Mouse (Mus musculus) small intestine, adult 2 months (tissue): ENCODE data around the gene Nsun2.

ENCODE experiments used
- CTCF ChIP-seq: fragments of 200-500 bp; IDR thresholded peaks from 2 replicates; pipeline ENCODE4 v1.5.1; 2012; ENCODE audit warnings: low read depth, mild to moderate bottlenecking, control low read depth, inconsistent platforms, low read length, moderate library complexity, mixed read lengths; ENCODE audit not compliant: insufficient replicate concordance, insufficient read length; ENCODE audit errors: extremely low read depth
- POLR2A ChIP-seq: fragments of 200-500 bp; IDR thresholded peaks from 2 replicates; pipeline ENCODE4 v1.6.1; 2012; ENCODE audit warnings: low read depth, mild to moderate bottlenecking, control low read depth, inconsistent platforms, low read length, moderate library complexity

DNA sequence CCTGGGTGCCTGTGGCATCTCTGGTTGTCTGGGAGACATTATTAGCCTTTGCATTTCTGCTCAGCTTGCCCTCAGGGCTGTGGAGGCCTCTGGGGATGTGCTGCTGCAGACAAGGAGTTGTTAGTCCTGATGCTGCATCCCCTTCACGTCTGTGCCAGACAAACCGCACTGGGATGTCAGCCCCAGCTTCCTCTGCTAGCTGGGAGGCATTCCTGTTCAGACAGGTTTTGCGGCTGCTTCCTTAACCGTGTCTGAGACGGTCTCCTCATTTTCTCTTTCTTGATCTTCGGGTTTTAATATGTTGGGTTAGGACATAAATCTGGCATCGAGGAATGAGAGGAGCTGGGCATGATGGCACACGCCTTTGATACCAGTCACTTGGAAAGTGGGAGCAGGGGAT is 58.7 kb downstream of the Nsun2 start:
- TF ChIP-seq CTCF (no peak), POLR2A (no peak)
